Mouse (Mus musculus) megakaryocyte, embryonic 14.5 days (primary cell): ENCODE measurements around the gene Gbp6. TPM values are rescaled to one million over a fixed set of nuclear protein-coding genes. Genes with fewer than 3 reads are reported as not detected.
"Not testable (repeated sequence)": the region's sequence is repeated elsewhere in the genome, so short reads cannot be mapped to it uniquely, and the experiment has no call there.

Experiments
- H3K27me3 ChIP-seq: replicated peaks from 2 replicates; pipeline ENCODE3; 2012; ENCODE audit warnings: inconsistent platforms
- H3K36me3 ChIP-seq: replicated peaks from 2 replicates; pipeline ENCODE3; 2012; ENCODE audit warnings: low read length, inconsistent platforms, mixed read lengths
- H3K4me1 ChIP-seq: 2 replicates; pipeline ENCODE4 v1.6.1; 2012; ENCODE audit warnings: inconsistent platforms
- H3K4me3 ChIP-seq: replicated peaks from 2 replicates; pipeline ENCODE3; 2012; ENCODE audit warnings: moderate library complexity, mild to moderate bottlenecking, inconsistent platforms
- H3K9me3 ChIP-seq: 2 replicates; pipeline ENCODE4 v1.6.1; 2012; ENCODE audit warnings: inconsistent platforms
- FLI1 ChIP-seq: IDR thresholded peaks from 2 replicates; pipeline ENCODE4 v1.6.1; 2012; ENCODE audit warnings: low read length, inconsistent platforms, mixed read lengths
- GATA1 ChIP-seq: IDR thresholded peaks from 3 replicates; pipeline ENCODE4 v1.6.1; 2012; ENCODE audit warnings: mixed read lengths, low read length, inconsistent platforms, borderline replicate concordance
- polyA plus RNA-seq: library from polyadenylated mRNA; stranded (reverse); fragments of >175 nt; gene quantifications from 2 replicates; pipeline ENCODE4 v1.2.3, GENCODE M21; 2012; ENCODE audit warnings: low replicate concordance; ENCODE audit not compliant: insufficient read depth

The Gbp6 gene
- polyA plus RNA-seq, result 0.53 TPM in 1 of 2 replicates, not detected in the other

DNA sequence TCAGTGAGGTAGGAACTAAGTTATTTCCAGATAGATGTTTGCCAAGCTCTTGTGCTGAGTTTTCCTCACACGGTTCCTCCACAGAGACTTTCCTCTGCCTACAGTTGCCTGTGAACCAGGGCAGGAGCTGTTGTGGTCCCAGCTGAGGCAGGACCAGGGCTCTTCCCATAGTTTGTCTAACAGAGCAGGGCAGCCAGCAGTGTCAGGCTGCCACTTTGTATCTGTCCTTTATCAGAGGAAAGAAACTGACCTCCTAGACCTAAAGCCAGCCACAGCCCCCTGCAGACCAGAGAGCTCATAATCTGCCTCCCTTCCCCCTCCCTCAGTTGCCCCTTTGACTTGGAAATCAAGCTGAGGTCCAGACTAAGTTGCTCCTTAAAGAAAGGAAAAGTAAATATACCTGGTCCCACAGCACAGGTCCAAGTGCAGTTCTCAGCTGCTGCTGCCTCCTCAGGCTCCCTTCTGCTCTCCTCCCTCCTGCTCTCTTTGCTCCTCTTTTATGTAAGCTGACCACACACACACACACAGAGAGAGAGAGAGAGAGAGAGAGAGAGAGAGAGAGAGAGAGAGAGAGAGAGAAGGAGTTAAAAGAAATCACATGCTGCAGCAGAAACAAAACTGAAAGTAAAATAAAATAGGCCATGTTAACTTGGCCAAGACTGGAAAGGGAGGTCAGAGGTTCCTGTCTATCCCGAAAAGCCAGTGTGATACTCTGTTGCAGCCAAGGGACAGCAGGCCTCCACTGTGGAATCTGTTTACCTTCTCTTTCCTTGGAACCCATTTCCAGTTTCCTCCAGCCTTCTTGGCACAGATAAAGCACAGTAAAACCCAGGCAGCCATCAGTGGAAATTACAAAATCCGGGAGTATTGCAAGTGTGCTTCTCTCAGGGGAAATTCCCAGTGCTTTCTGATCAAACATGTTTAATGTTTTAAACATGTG lies at the start of gene Gbp6, which contains the start of gene Gm43302:
TSS of gene Gbp6 (minus strand) at position 473 of the 940 bp plus-strand sequence.
TSS of gene Gm43302 (minus strand) at position 470 of the 940 bp plus-strand sequence.
- not testable (repeated sequence) for H3K9me3 ChIP-seq, H3K27me3 ChIP-seq, H3K36me3 ChIP-seq
- Histone ChIP-seq H3K4me1 (peaks cover 18% of the 10 kb centered on the region), H3K4me3 (peak within 1 kb of the TSS; percentile 81)

DNA sequence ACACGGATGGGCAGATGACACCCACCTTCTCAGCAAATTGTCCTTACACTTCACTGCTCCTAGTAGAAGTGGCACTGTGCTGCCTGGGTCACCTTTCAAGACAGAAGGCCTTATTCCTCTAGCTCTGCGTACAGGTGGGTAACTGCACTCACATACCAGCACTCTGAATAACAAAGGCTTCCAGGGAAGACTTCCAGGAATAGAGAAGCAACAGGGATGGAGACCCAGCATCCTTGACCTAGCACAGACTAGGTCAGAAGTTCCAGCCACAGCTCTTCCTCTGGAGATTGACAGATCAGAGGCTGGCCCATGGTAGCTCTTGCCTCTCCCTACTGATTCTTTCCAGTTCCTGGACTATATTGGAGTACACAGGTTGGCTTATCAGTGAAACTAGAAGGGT lies 47.8 kb upstream of the Gbp6 start:
- no peak for TF ChIP-seq GATA1
- TF ChIP-seq FLI1, result no peak
- Histone ChIP-seq H3K4me3 (no peak overlapping the region), H3K27me3 (peaks cover 4% of the 10 kb centered on the region), H3K36me3 (no peaks in the 10 kb centered on the region), H3K4me1 (peaks cover 25% of the 10 kb centered on the region), H3K9me3 (peaks cover 6% of the 10 kb centered on the region)

DNA sequence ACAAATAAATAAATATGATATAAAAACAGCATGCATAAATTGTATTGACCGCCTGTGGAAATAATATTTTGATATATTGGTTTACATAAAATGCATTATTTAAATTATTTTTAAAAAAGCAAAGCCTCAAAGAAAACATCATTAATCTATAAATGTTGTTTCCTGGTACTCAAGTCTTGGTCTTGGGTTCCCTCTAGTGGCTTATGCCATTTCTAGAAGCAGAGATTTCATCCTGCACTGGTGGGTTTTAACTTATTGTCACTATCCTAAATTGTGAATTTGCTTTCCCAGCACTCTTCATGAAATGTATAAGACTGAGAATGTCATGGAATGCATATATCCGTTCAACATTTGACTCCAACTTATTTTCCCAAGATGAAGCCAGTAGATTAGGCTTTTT lies 29.0 kb upstream of the Gbp6 start:
- Histone ChIP-seq H3K36me3 (no peaks in the 10 kb centered on the region), H3K27me3 (peaks cover 6% of the 10 kb centered on the region), H3K4me1 (no peaks in the 10 kb centered on the region), H3K9me3 (no peaks in the 10 kb centered on the region), H3K4me3 (no peak overlapping the region)
- TF ChIP-seq GATA1 (no peak), FLI1 (no peak)

DNA sequence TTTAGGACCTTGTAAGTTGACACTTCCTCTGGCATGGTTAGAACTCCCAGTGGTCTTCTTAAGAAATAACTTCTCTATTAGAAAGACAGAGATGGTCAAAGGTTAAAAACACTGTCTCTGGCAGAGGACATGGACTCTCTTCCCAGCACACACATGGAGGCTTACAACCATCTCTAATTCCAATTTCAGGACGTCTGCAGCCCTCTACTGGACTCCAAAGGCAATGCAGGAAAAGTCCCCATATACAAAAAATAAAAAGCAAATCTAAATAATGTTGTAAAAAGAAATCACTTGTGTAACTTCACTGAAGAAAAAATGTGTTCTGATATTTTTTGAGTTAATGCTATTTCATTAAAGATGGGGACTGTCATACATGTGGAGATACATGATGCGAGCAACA lies 17.4 kb upstream of the Gbp6 start:
- TF ChIP-seq FLI1 (no peak), GATA1 (no peak)
- H3K27me3 ChIP-seq, result peaks cover 2% of the 10 kb centered on the region
- peaks cover 3% of the 10 kb centered on the region for H3K9me3 ChIP-seq
- no peaks in the 10 kb centered on the region for H3K4me1 ChIP-seq
- no peaks in the 10 kb centered on the region for H3K36me3 ChIP-seq
- no peak overlapping the region for H3K4me3 ChIP-seq

DNA sequence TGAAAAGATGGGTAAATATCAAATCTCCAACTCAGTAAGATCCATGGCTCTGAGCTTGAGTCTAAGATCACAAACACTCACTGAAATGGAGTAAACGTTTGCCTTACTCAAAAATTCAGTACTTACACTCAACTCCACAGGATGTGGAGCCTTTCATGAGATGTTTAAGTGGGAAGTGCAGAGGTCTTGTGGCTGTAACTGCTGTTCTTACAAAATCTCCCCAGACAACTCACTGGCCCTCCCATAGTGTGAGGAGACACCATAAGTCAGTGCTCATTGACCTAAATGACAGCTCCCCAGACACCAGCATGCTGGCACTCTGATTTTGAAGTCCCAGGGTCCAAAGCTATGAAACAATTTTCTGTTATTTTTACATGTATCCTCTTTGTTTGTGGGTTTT lies 15.7 kb upstream of the Gbp6 start:
- H3K4me1 ChIP-seq, H3K36me3 ChIP-seq, H3K4me3 ChIP-seq, H3K27me3 ChIP-seq, H3K9me3 ChIP-seq: not testable (repeated sequence)

DNA sequence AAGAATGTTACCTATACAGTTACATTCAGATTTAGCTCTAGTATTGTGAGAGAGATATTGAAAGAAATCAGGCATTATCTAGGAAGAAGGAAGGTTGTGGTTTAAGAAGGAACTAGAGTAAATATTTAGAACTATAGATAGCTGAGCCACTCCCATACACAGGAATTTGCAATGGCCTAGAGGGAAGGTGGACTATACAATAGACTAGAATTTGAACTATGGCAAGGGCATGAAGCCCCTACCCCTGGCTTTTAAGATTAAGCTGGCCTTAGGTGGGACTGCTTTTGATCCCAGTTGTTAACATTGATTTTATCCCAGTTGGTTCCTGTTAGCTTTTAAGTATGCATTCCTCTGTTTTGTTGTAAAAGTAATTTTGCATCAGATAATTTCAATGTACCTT lies 13.4 kb upstream of the Gbp6 start:
- H3K36me3 ChIP-seq, H3K9me3 ChIP-seq, H3K4me1 ChIP-seq, H3K4me3 ChIP-seq, H3K27me3 ChIP-seq: not testable (repeated sequence)

DNA sequence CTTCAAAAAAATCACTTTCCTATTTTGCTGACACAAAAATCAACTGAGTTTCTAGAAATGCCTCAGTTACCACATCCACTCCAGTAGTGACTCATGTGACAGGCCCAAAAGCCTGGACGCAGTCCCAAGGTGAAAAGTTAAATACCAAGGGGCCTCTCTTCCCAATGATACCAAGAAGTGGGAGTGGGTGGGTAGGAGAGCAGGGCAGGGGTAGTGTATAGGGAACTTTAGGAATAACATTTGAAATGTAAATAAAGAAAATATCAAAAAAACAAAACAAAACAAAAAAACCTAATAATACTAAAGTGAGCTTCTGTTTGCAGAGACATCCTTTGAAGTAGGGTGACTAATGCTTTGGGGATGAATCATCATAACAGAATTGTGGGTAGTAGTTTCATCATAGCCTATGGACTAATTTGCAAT lies 12.7 kb upstream of the Gbp6 start:
- no peak for TF ChIP-seq GATA1
- no peak for TF ChIP-seq FLI1
- Histone ChIP-seq H3K4me1 (peaks cover 8% of the 10 kb centered on the region), H3K27me3 (peaks cover 7% of the 10 kb centered on the region), H3K36me3 (no peaks in the 10 kb centered on the region), H3K4me3 (no peak overlapping the region), H3K9me3 (peaks cover 3% of the 10 kb centered on the region)

DNA sequence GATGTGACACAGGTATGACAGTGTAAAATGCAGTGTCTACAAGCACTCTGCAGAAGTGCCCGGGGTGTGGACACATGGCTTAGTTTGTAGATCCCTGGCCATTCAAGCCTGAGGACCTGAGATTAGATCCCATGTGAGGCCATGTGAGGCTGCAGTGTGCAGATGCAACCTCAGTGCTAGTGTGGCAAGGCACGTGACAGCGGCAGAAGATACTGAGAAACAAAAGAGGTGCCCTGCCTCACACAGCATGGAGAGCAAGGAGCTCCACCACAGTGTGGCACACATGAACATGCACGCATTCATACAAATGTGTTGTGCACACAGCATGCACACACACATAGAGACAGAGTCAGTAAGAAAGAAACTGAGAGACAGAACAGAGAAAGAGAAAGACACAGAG lies 12.2 kb upstream of the Gbp6 start:
- not testable (repeated sequence) for H3K36me3 ChIP-seq, H3K9me3 ChIP-seq, H3K4me3 ChIP-seq

DNA sequence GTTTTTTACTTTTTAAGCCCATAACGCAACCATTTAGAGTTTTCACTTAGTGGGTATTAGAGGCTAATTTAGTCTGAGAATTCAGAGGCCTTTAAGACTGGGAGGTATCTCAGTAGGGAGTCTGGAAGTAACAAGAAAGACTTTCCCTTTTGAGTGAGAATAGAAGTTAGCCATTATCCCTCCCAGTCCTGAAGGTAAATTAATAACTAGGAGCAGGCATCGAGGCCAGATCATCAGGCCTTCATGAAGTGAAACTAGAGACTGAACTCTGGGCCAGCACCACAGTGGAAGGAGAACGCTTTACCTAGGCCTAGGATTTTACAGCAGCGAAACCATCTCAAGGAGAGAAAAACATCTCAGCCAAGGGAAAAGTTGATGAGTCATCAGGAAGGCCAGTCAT lies 8.5 kb upstream of the Gbp6 start:
- Histone ChIP-seq H3K36me3 (no peaks in the 10 kb centered on the region), H3K4me3 (no peak overlapping the region), H3K4me1 (peaks cover 11% of the 10 kb centered on the region), H3K27me3 (peaks cover 7% of the 10 kb centered on the region), H3K9me3 (no peaks in the 10 kb centered on the region)
- TF ChIP-seq GATA1, result no peak
- no peak for TF ChIP-seq FLI1

More for the DNA sequence above, 12.2 kb upstream of the Gbp6 start:
- not testable (repeated sequence) for H3K27me3 ChIP-seq, H3K4me1 ChIP-seq

DNA sequence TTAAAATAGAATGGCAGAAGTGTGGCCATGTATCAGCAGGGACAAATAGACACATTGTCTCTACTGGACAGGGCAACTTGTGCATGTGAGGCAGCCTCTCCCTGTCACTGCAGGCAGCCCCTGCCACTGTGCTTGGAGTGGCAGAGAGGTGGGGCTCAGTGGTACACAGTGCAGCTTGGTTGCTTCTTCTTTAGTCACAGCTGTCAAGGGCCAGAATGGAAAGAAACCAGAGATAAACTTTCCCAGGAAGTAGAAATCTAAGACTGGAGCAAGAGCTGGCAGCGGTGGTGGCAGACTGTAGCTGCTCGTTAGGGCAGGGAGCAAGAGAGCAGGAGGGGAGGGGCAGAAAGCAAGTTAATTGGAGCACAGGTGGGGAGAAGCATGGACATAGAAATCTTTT lies 8.0 kb upstream of the Gbp6 start:
- peaks cover 14% of the 10 kb centered on the region for H3K4me1 ChIP-seq
- no peak for TF ChIP-seq FLI1
- no peak for TF ChIP-seq GATA1

DNA sequence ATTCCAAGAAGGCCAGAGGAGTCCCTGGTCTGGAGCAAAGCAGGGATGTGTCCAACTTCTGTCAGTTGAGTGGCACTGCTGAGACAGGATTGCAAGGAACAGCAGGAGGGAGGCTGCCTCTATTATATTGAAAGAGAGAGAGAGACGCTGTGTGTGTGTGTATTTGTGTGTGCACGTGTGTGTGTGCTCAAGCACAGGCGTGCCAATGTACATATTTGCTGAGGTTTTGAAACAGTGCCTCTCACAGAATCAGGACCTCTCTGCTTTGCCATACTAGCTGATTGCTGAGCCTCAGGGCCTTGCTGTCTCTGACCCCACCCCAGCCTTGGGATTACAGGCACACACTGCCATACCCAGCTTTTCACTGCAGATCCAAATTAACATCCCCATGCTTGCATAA lies 2.2 kb upstream of the Gbp6 start:
- Histone ChIP-seq H3K9me3 (no peaks in the 10 kb centered on the region), H3K4me3 (no peak overlapping the region), H3K4me1 (peaks cover 18% of the 10 kb centered on the region), H3K36me3 (no peaks in the 10 kb centered on the region), H3K27me3 (peaks cover 2% of the 10 kb centered on the region)
- no peak for TF ChIP-seq FLI1
- TF ChIP-seq GATA1, result no peak

More for the DNA sequence above, 8.0 kb upstream of the Gbp6 start:
- Histone ChIP-seq H3K9me3 (no peaks in the 10 kb centered on the region), H3K36me3 (no peaks in the 10 kb centered on the region), H3K27me3 (peaks cover 7% of the 10 kb centered on the region), H3K4me3 (peak overlapping the region; percentile 50)
